Mouse (Mus musculus) kidney, postnatal 14 days (tissue): ENCODE data around the gene Twistnb.

ENCODE experiments used
- DNase-seq: peaks from one replicate; pipeline ENCODE4 v3.0.0; 2022; ENCODE audit warnings: mixed read lengths

The Twistnb gene

DNA sequence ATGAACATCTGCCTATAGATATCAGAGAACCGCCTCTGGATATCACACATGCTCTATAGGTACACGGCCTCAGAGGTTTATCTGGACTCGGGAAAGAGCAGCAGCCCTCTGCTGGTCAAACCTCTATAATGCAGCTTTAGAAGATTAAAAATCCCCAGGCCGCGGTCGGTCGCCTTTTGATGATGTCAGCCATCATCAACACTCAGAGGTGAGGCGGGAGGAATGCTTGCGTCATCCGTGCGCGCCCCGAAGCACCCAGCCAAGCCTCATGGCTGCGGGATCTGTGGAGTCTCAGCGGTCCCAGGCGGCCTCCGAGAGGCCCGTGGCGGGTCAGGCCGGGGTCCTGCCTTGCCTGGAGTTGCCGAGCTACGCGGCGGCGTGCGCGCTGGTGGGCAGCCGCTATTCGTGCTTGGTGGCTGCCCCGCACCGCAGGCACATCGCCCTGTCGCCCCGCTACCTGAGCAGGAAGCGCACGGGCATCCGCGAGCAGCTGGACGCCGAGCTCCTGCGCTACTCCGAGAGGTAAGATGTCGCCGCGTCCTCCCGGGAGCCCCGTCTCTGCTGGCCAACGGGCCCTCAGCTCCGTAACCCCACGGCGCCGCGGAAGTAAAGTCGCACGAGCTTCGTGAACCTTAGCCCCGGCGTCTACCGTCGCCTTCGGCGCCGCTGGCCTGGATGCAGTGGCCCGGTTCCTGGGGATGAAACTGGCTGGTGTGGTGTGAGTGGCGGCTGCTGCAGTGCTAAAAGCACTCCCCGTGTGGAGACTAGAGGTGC, at the start of gene Twistnb:
Twistnb (plus strand) TSS at position 249 of the 774 bp plus-strand sequence.
- DNase-seq, result peak; percentile 98

GRCm38 (mm10) chr12:33388842-33389241, 40.6 kb upstream of the Twistnb start:
- peak; percentile 72 for DNase-seq

- no peak for DNase-seq
Measured at GRCm38 (mm10) chr12:33390844-33391560, 38.4 kb upstream of the Twistnb start.

DNA sequence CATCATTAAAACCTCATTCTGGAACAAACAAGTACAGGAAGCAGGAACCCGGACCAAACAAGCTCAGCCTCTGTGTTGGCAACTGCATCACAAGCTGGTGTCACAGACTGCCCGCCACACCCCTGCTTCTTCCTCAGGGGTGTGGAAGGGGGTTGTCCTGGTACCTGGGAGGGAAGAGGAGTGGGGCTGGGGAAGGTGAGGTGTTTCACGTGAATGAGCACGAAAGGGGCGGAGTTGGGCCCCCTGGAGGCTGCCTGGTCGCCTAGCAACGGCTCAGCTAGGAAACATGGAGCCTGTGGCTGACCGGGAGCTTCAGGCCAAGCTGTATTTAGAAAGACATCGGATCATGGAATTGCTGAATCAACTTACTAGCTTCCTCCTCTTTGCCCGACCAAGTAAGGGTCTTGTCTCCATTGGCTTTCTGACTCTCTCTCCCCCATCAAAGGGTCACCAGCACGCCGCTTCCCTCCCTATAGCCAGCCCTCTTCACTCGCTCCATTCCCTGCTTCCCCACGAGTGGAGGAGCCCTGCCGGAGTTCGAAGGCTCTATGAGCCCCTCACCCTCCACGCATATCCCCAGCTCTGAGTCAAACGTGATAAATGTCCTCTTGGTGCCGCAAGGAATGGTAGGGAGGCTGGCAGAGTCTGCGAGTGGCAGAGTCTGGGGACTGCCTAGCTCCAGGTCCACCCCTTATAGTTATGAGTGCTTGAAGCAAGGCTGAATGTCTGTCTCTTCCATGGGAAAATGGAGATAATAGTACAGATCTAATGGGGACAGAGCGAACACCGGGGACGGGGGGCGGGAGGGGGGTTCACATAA, 34.4 kb upstream of the Twistnb start, which contains the start of gene Efcab10:
Efcab10 (plus strand) TSS at position 51 of the 820 bp plus-strand sequence.
- peak; percentile 42 for DNase-seq

DNA sequence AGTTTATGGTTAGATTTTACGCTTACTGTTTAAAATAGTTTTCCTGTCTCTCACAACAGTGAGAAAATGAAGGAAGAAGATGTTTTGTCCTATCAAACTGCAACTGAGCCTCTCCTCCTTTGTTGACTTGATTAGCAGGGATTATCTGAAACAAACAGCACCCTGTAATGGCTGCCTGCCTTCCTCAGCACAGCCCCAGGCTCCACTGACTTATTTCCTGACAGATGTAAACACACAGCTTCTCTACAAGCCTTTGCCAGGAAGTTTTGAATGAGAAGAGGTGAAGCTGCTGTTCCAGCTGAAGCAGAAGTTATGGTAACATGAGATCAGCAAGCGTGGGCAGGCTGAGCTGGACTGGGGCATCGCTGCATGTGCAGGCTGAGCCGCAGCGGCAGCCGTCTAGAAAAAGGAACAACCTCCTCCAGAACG, 26.2 kb upstream of the Twistnb start:
- DNase-seq, result no peak

DNA sequence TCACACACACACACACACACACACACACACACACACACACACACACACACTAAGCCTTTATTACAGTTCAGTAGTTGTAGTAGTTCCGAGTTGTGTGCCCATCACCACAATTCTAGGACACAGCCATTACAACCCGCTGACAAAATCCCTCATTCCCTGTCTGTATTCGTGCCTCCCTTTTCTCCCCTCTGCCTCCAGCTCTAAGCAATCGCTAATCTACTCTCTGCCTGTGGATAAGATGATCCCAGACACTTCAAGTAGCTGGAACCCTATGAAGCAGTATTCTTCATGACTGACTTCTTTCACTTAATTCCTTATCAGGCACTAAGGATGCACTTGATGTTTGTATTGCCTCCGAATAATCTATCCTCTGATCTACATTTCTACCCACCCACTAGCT, 24.4 kb upstream of the Twistnb start:
- DNase-seq, result no peak

DNA sequence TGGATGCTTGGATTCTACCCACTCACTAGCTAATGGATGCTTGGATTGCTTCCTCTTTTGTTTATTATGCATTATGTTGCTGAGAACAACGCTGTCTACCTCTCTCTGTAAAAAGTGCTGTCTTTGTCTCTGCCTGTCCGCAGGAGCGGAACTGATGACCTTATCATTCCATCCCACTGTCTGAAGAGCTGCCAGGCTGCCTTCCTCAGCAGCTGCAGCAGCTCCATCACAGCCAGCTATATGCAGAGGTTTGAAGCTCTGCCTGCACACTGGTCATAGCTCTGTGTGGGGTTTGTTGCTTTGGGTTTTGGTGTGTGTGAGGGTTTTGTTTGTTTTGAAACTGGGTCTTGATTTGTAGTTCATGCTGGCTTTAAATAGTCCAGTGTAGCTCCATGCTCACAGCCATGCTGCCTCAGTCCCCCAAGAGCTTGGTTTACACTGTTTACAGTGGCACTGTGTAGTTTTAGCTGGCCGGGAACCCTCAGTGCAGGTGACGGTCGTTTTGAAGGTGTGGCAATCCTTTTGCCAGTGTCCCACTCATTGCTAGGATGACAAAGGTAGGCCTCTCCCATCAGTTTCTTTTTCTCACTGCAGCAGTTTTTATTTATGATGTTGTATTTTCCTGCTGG, 23.9 kb upstream of the Twistnb start:
- DNase-seq, result no peak

DNA sequence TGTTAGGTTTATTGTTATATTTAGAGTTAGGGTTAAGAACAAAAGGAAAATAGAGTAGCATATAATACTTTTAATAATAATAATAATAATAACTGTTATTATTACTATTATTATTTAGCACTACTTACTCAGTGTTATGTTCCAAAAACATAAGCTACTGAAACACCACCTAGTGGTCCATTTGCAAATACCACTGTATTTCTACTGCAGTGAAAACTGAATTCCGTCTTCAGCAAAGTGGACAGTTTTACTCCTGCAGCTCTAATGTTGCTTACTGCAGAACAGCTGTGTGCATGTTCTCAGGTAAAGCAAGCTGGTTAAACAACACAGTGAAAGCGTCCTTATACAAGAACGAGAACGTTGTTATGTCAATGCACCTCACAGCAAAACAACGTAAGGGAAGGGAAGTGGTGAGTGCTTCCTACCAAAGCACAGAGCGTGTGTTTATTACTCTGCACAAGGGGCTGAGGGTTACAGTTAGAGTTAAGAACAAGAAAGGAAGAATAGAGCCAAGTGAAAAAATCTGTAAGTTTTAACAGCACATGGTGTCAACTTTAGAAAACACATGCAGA, 17.8 kb upstream of the Twistnb start:
- DNase-seq, result no peak

- peak; percentile 51 for DNase-seq
Measured at GRCm38 (mm10) chr12:33424329-33424728, 5.1 kb upstream of the Twistnb start.

DNA sequence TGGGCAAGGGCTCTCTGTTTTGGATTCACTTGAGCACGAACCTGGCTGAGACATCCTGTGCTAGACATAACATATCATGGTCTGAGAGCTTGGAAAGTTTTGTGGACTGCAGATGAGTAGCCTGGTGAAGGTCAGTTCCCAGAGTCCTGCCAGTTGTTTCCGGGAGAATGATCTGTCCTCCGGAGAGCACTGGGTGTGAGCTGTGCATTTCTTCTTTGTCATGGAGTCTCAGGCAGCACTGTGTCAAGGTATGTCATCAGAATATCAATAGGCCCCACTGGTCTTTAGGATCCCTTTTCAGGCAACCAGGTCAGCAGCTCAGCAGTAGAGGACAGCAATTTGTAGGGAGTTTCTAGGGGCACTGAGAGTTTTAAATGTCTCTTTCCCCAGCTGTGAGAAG, 2.1 kb upstream of the Twistnb start:
- no peak for DNase-seq

DNA sequence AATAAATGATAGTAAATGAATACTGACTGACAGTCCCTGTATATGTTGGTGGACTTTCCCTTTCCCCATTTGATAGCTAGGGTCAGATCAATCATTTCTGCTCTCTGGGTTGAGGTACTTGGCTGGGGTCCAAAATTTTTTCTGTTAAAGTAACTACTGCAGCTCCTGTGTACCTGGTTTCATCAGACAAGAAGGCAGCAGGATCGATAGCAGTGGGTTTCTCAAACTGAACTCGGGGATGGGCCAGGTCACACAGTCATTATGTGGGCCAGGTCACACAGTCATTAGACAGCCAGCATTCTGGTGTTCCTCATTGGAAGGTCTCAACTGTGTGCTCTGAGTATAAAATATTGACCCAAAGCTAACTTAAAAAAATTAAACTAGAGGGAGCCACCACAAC, 1.7 kb upstream of the Twistnb start:
- no peak for DNase-seq

DNA sequence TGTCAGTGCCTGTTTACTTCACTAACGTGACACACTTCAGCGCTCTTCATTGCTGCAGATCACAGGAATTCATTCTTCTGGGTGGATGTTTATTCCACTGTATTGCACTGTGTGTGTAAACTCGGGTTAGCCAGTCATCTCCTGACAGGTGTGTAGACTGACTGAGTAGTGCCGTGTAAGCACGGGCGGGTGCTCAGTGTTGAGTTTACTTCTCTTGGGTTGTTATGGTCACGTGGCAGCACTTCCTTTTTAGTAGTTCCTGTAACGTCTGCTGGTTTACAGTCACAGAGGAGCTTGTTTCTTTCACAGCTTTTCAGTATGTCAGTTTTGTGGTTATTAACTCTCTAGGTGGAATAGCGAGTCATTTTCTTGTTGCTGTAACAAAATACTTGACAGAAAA, 4.4 kb downstream of the Twistnb start:
- DNase-seq, result no peak

GRCm38 (mm10) chr12:33434758-33435157, 5.3 kb downstream of the Twistnb start:
- no peak for DNase-seq

GRCm38 (mm10) chr12:33455418-33455817, 26.0 kb downstream of the Twistnb start:
- no peak for DNase-seq

- DNase-seq, result peak; percentile 42
Measured at GRCm38 (mm10) chr12:33456242-33456641, 26.8 kb downstream of the Twistnb start.

DNA sequence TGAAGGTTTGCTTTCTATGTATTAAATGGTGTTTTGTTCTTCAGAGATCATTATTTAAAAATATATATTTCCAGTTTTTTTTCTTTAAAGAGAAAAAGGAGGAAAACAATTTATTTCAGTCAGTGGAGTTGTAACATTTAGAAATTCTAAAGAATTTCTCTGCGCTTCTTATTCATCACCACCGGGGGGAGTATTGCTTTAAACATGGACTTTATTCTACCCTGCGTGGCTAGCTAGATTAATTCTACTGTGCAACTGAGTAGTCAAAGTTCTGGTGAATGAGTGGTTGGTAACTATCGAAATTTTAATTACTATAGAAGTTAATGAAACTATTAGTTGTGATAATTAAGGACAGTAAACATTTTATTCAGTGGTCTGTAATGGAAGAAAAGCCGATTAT, 51.5 kb downstream of the Twistnb start:
- DNase-seq, result no peak

- DNase-seq, result no peak
Measured at GRCm38 (mm10) chr12:33482931-33483330, 53.5 kb downstream of the Twistnb start.
